Mouse (Mus musculus) testis, adult 2 months (tissue): ENCODE results near the gene Gtf2i.

ENCODE experiments used
- CTCF ChIP-seq: fragments of 200-500 bp; IDR thresholded peaks from 2 replicates; pipeline ENCODE4 v1.5.1; 2012; ENCODE audit warnings: low read depth, mild to moderate bottlenecking, inconsistent platforms, low read length, moderate library complexity; ENCODE audit not compliant: control insufficient read depth, insufficient read depth, insufficient replicate concordance
- POLR2A ChIP-seq: fragments of 200-500 bp; IDR thresholded peaks from 2 replicates; pipeline ENCODE4 v1.6.1; 2012; ENCODE audit warnings: low read depth, mild to moderate bottlenecking, inconsistent platforms, low read length, moderate library complexity; ENCODE audit not compliant: control insufficient read depth

- TF ChIP-seq POLR2A: no peak
- no peak for TF ChIP-seq CTCF
These were observed 57.1 kb downstream of the Gtf2i start for GRCm38 (mm10) chr5:134257349-134258031.
